Mouse (Mus musculus) mouse embryonic stem cell (cell line): Measurements from ENCODE around the gene Acsl1.

Experiments used
- in situ Hi-C, 2 experiments: fragments of 300-500 bp; cut with MboI; formaldehyde crosslinking; loops; 1 replicate in 1 of 2; 3 replicates in 1 of 2; pipeline ENCODE4 v1.14.3; 2019 to 2020; ENCODE audit warnings: low sequenced_read_pairs in 2 of 2, low pct_unique_long_range_greater_than_20kb in 1 of 2, mixed read lengths in 1 of 2; ENCODE audit not compliant: unreplicated experiment in 1 of 2

Gene Acsl1

GRCm38 (mm10) chr8:46543662-46544061, 72.8 kb downstream of the Acsl1 start:
- in situ Hi-C loops: loop anchor here in 1 of 2 experiments (25.0 kb wide), 1 partner anchor 231 kb away; no protein-coding TSS in a partner anchor

GRCm38 (mm10) chr8:46545854-46546253, 75.0 kb downstream of the Acsl1 start:
- in situ Hi-C loops: loop anchor here in 1 of 2 experiments (5.0 to 25.0 kb wide), 2 partner anchors 234 to 299 kb away; no protein-coding TSS in a partner anchor

GRCm38 (mm10) chr8:46546431-46547176, 75.8 kb downstream of the Acsl1 start:
- in situ Hi-C loops: loop anchor here in 1 of 2 experiments (5.0 to 25.0 kb wide), 2 partner anchors 234 to 299 kb away; no protein-coding TSS in a partner anchor

GRCm38 (mm10) chr8:46547245-46547644, 76.4 kb downstream of the Acsl1 start:
- in situ Hi-C loops: loop anchor here in 1 of 2 experiments (5.0 to 25.0 kb wide), 2 partner anchors 235 to 300 kb away; no protein-coding TSS in a partner anchor

- in situ Hi-C loops: no loop called here
Measured at GRCm38 (mm10) chr8:46550058-46550457, 79.2 kb downstream of the Acsl1 start.

GRCm38 (mm10) chr8:46551029-46551428, 80.2 kb downstream of the Acsl1 start:
- in situ Hi-C loops: no loop called here

GRCm38 (mm10) chr8:46551615-46552440, 81.0 kb downstream of the Acsl1 start, which contains the start of gene Cenpu:
Gene Cenpu (plus strand): TSS chr8:46552028.
- in situ Hi-C loops: no loop called here

GRCm38 (mm10) chr8:46552441-46552765, 81.6 kb downstream of the Acsl1 start:
- in situ Hi-C loops: no loop called here

- in situ Hi-C loops: no loop called here
Measured at GRCm38 (mm10) chr8:46559428-46559827, 88.6 kb downstream of the Acsl1 start.

GRCm38 (mm10) chr8:46562333-46562732, 91.5 kb downstream of the Acsl1 start:
- in situ Hi-C loops: no loop called here

GRCm38 (mm10) chr8:46566914-46567529, 96.2 kb downstream of the Acsl1 start:
- in situ Hi-C loops: no loop called here

- in situ Hi-C loops: no loop called here
Measured at GRCm38 (mm10) chr8:46567946-46568345, 97.1 kb downstream of the Acsl1 start.

- in situ Hi-C loops: no loop called here
Measured at GRCm38 (mm10) chr8:46568942-46569341, 98.1 kb downstream of the Acsl1 start.

- in situ Hi-C loops: no loop called here
Measured at GRCm38 (mm10) chr8:46569659-46570441, 99.0 kb downstream of the Acsl1 start.

GRCm38 (mm10) chr8:46570673-46571072, 99.8 kb downstream of the Acsl1 start:
- in situ Hi-C loops: no loop called here

- in situ Hi-C loops: no loop called here
Measured at GRCm38 (mm10) chr8:46573446-46573845, 102.6 kb downstream of the Acsl1 start.

- in situ Hi-C loops: no loop called here
Measured at GRCm38 (mm10) chr8:46573964-46574363, 103.1 kb downstream of the Acsl1 start.

- in situ Hi-C loops: no loop called here
Measured at GRCm38 (mm10) chr8:46578794-46579193, 108.0 kb downstream of the Acsl1 start.
